Mouse (Mus musculus) right cerebral cortex, postnatal 4 days (tissue): ENCODE data around the gene Gpi1.
"Not testable (repeated sequence)": the region's sequence is repeated elsewhere in the genome, so short reads cannot be mapped to it uniquely, and the experiment has no call there.

ENCODE experiments used
- DNase-seq: peaks from one replicate; pipeline ENCODE4 v3.0.0-alpha.2; 2022

The Gpi1 gene

DNA sequence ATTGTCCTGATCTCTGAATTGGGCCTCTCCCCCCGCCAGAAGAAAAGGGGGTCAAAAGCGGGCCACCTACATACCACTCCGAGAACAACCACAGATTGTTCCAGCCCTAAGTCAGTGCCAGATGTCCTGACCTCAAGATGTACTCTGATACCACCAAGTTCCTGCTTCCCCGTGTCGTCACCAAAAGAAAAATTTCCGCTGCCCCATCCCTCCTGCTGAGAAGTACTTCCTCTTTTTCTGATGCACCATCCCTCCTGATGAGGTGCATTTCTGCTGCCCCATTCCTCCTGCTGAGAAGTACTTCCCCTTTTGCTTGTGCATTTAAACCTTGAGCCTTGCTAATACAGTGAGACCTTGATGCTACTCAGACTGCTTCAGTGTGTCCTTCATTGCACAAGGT, 53.9 kb downstream of the Gpi1 start:
- not testable (repeated sequence) for DNase-seq

DNA sequence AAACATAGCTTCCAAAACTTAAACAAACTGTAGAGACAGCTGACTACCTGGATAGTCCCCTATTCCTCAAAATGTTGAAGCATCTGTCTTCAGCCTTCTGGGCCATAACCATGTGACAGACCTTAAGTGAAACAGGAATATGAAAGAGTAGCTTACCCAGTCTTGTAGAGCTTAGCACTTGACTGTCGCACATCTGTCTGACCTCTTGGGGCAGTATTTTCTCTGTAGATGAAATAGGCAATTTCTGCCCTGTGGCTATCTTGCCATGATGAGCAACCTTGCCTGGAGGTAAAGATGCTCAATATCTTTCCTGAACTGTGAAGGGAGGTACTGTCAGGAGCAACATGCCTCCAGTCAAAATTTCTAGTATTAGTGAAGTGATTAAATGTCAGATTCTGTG, 57.9 kb downstream of the Gpi1 start:
- no peak for DNase-seq

DNA sequence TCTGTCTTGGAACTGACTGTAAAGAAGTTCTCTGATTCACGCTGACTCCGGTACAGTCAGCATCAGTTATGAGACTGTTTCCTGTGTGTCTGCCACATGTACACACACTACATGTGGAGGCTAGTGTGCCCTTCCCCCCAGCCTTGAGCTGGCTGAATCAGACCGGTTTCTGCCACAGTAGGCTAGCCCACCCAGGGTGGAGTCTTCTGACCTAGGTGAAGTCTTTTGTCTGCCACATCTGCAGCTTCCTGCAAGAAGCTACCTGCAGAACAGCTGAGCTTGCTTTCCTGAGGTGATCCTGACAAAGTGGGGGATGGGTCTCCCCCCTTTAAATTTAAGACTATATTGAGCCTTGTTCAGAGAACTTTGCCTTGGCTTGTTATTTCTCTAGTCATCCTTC, 60.7 kb downstream of the Gpi1 start, which contains the start of gene Uba2:
Uba2 (minus strand) TSS at position 146 of the 400 bp plus-strand sequence.
- no peak for DNase-seq

DNA sequence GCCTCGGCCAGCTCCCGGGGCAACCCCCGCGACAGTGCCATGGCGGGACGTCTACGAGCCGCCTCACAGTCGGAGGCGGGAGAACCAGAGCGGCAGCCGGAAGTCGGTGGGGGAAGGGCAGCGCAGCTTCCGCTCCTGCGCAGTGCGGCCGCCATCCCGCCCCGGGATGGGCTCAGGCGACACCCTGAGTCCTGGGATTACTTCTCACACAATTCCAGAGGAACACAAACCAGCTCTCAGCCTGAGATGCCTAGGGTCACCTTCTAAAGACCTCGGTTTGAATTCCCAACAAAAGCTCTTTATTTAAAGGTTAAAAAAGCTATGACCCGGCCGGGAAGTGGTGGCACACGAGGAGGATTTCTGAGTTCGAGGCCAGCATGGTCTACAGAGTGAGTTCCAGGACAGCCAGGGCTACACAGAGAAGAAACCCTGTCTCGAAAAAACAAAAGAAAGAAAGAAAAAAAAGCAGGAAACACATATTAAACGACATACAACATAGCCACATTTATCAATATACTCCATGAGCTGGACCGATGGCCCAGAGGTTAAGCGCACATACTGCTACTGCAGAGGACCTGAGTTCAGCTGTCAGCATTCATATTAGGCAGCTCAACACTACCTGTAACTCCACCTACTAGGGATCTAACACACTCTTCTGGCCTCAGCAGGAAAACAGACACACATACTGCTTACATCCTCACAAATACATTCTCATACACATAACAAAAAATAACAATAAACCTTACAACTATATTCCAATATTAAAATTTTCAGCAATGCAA, 61.5 kb downstream of the Gpi1 start:
- DNase-seq = peak; percentile 94

DNA sequence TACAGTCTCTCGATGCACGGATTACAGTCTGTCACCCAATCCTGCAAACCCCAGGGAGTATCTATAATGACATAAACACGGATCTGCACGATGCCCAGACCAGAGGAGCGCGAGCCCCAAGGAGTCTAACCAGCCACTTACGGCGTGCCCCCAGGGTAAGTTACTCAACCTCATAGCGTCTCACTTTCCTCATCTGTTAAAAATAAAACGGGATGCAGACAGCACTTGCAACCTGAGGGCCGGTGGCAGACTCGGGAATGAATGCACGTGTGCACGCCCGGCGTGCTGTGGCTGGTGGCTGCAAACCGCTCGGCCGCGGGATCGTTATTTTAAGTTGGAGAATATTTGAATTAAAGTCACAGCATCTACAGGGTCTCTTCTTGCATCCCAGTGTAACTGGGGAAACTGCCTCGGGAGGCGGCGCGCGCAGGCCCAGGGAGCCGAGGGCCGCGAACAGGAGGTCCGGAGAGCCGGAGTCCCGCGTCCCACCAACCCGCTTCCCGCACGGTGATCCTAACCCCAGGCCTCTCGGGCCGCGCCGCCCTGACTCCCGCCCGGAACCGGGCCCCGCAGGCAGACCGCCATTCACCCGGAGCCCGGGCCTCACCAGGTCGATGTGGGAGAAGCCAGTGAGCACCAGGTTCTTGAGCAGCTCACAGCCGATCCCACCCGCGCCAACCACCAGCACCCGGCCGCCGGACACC, 62.2 kb downstream of the Gpi1 start:
- no peak for DNase-seq

DNA sequence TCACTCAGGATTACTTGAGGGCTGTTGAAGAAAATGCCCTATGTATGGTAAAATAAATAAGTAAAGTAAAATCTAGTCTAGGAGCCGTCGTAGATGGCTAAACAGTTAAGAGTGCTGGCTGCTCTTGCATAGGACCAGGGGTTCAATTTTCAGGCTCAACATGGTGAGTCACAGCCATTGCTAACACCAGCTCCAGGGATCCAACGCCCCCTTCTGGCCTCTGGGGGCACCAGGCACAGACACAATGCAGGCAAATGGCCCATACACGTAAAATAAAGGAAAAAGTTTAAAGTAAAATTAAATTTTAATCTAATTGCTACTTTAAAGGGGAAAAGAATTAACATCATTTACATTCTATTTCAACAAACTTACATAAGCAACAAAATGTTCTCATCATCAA, 63.3 kb downstream of the Gpi1 start:
- no peak for DNase-seq

DNA sequence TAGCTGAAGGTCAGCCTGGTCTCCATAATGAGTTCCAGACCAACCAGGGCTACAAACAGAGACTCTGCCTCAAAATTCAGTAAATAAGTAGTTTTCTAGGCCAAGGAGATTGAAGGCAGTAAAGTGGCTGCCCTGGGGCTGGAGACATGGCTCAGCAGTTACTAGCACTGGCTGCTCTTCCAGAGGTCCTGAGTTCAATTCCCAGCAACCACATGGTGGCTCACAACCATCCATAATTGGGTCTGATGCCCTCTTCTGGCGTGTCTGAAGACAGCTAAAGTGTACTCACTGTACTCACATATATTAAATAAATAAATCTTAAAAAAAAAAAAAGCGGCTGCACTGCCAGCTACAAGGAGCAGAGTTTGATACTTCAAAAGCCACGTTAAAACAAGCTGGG, 64.1 kb downstream of the Gpi1 start:
- DNase-seq = no peak

DNA sequence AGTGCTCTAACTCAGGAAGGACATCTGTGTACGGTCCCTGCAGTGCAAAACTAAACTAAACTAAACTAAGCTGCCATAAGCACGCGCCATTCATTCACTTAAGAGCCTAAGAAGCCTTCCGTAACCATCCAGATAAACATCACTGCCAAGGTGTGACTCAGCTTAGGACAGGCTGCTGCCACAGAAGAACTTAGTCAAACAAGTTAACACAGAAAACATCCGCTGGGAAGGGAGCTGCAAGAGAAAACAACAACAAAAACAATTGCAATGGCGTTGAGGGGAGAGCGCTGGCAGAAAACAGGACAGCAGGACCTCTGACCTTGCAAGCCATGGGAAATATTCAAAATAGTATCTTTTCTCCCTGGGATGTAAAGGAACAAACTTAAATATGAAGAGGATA, 65.5 kb downstream of the Gpi1 start:
- DNase-seq = no peak

DNA sequence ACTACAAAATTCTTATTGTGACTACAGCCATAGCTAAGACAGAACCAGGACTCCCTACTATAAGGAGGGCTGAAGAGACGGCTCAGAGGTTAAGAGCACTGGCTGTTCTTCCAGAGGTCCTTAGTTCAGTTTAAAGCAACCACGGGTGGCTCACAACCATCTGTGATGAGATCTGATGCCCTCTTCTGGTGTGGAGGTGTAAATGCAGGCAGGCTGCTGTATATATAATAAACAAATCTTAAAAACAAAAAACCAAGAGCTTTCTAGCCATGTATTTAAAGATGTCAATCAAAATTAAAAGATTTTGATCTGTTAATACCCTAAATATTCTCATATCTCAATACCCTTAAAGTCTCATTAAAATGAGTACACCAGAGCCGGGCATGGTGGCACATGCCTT, 71.0 kb downstream of the Gpi1 start:
- no peak for DNase-seq

DNA sequence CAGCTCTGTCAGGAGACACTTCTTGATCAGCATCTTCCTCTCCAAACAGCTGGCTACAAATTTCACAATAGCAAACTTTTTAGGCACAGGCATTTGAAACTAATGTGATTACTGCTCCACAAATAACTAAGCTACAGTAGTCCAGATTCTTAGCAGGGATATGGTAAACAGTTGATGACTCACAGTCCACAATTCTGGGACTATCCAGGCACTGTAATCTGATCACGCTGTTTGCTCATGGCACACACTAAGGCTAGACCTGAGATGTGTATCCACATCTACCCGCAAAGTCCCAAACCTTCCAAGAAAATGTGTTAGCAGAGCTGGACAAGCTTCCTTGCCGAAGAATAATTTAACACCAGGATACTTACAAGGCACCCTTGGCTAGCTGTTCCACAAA, 72.1 kb downstream of the Gpi1 start:
- DNase-seq = no peak
